Mouse (Mus musculus): ENCODE measurements around the gene Rwdd4a. TPM values are rescaled to one million over a fixed set of nuclear protein-coding genes. Genes with fewer than 3 reads are reported as not detected.

Gene Rwdd4a
- 11.6 TPM for polyA plus RNA-seq (2014; fragmentation: Illumina TruSeq; extraction: RNeasy Lipid Tissue Mini Kit (QIAGEN cat#74804); ENCODE audit: insufficient read depth, low read depth, low replicate concordance)

GRCm38 (mm10) chr8:47533344-47534125 is at the start of gene Rwdd4a, which contains the start of gene Trappc11:
Rwdd4a (plus strand) TSS chr8:47533664.
Trappc11 (minus strand) TSS chr8:47533470.

Other genes with a start within 250 kb of the Rwdd4a start
- gene Stox2, start 87.3 kb upstream of the Rwdd4a start, polyA plus RNA-seq (2014; fragmentation: Illumina TruSeq; extraction: RNeasy Lipid Tissue Mini Kit (QIAGEN cat#74804); ENCODE audit: insufficient read depth, low read depth, low replicate concordance): 1.5 TPM
- gene Trappc11, start 194 bp upstream of the Rwdd4a start, polyA plus RNA-seq (2014; fragmentation: Illumina TruSeq; extraction: RNeasy Lipid Tissue Mini Kit (QIAGEN cat#74804); ENCODE audit: insufficient read depth, low read depth, low replicate concordance): 10.4 TPM
- 20.5 TPM for gene Ing2, start 141.9 kb downstream of the Rwdd4a start, polyA plus RNA-seq (2014; fragmentation: Illumina TruSeq; extraction: RNeasy Lipid Tissue Mini Kit (QIAGEN cat#74804); ENCODE audit: insufficient read depth, low read depth, low replicate concordance)
- 7.3 TPM for gene Cdkn2aip, start 180.3 kb downstream of the Rwdd4a start, polyA plus RNA-seq (2014; fragmentation: Illumina TruSeq; extraction: RNeasy Lipid Tissue Mini Kit (QIAGEN cat#74804); ENCODE audit: insufficient read depth, low read depth, low replicate concordance)

Data from lung, adult 10 weeks (tissue).